Mouse (Mus musculus) intestine, embryonic 16.5 days (tissue): ENCODE results near the gene Map3k12. TPM values are rescaled to one million over a fixed set of nuclear protein-coding genes. Genes with fewer than 3 reads are reported as not detected.

Experiments used
- ATAC-seq: fragments of 200-750 bp; cut with Nextera tagmentation; 2 replicates; pipeline ENCODE4 v1.8.0; 2017; ENCODE audit warnings: moderate TSS enrichment, moderate library complexity
- H3K27ac ChIP-seq: fragments of 300-500 bp; sonication (generic); 2 replicates; pipeline ENCODE4 v1.5.1; 2014; ENCODE audit warnings: mild to moderate bottlenecking, low read length
- H3K27me3 ChIP-seq: fragments of 300-500 bp; sonication (generic); replicated peaks from 2 replicates; pipeline ENCODE4 v1.6.1; 2014; ENCODE audit warnings: low read length, control low read depth, mixed read lengths; ENCODE audit not compliant: control insufficient read depth, insufficient read depth
- H3K36me3 ChIP-seq: fragments of 300-500 bp; sonication (generic); 2 replicates; pipeline ENCODE4 v1.6.1; 2014; ENCODE audit warnings: low read length, control low read depth; ENCODE audit not compliant: control insufficient read depth, insufficient read depth
- H3K4me1 ChIP-seq: fragments of 300-500 bp; sonication (generic); 2 replicates; pipeline ENCODE4 v1.6.1; 2014; ENCODE audit warnings: low read length, control low read depth, mixed read lengths; ENCODE audit not compliant: control insufficient read depth, insufficient read depth
- H3K4me2 ChIP-seq: fragments of 300-500 bp; sonication (generic); 2 replicates; pipeline ENCODE4 v1.6.1; 2014; ENCODE audit warnings: low read depth, low read length, control low read depth
- H3K4me3 ChIP-seq: fragments of 300-500 bp; sonication (generic); 2 replicates; pipeline ENCODE4 v1.5.1; 2014; ENCODE audit warnings: mild to moderate bottlenecking, low read length
- H3K9ac ChIP-seq: fragments of 300-500 bp; sonication (generic); 2 replicates; pipeline ENCODE4 v1.6.1; 2014; ENCODE audit warnings: low read depth, low read length
- H3K9me3 ChIP-seq: fragments of 300-500 bp; sonication (generic); 2 replicates; pipeline ENCODE4 v1.6.1; 2016; ENCODE audit warnings: low read length, control low read depth; ENCODE audit not compliant: control insufficient read depth
- WGBS: fragments of 180-500 bp; shearing (Covaris S2); extraction: QIAGEN DNeasy Blood & Tissue Kit; methylation state at CpG from one replicate; pipeline ENCODE4 v1.1.7; 2014; 5-methylcytosine and 5-hydroxymethylcytosine counted together
- polyA plus RNA-seq: library from polyadenylated mRNA; unstranded; fragments of >200 nt; fragmentation: Nextera tagmentation; extraction: Ambion mirVana; gene quantifications from 2 replicates; pipeline ENCODE4 v1.2.1, GENCODE M21; 2015

Map3k12 gene
- polyA plus RNA-seq, 1 experiment from 2014 or later: 9.2 TPM

DNA sequence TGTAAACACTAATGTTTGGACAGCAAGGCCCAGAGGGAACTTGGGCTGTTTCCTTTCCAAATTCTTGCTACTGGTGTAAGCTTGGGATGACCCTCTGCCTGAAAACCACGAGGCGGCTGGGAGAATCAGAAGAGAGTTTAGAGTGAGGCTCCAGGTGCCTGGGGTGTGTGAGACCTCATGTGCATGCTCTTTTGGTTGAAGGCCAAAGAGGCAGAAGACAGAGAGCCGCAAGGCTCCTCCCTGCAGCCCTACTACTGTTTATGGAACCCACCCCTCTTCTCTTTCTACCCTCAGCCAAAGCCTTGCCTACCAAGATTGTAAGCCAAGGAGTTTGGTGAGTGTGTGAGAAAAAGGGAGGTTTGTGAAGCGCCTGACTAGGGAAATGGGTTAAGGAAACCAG lies 1.1 kb downstream of the Map3k12 start:
- Histone ChIP-seq H3K27me3 (no peaks in the 10 kb centered on the region), H3K36me3 (no peaks in the 10 kb centered on the region), H3K4me3 (peak overlapping the region; percentile 71), H3K9me3 (no peaks in the 10 kb centered on the region), H3K9ac (peak overlapping the region; percentile 74; the same call in 1 of the 2 replicates), H3K27ac (no peak overlapping the region; the same call in 1 of the 2 replicates), H3K4me2 (peak overlapping the region; percentile 92), H3K4me1 (peaks cover 34% of the 10 kb centered on the region)
- 56% methylated on average over 4 of the region's 4 CpGs for WGBS
- ATAC-seq: no peak

- Histone ChIP-seq H3K27me3 (no peaks in the 10 kb centered on the region), H3K4me3 (no peak overlapping the region), H3K9ac (no peak overlapping the region), H3K36me3 (no peaks in the 10 kb centered on the region), H3K4me2 (no peak overlapping the region), H3K27ac (no peak overlapping the region), H3K4me1 (peaks cover 31% of the 10 kb centered on the region), H3K9me3 (no peaks in the 10 kb centered on the region)
- no peak for ATAC-seq
- WGBS: 90% methylated on average over 2 of the region's 2 CpGs
Measured at GRCm38 (mm10) chr15:102515261-102515660, 1.6 kb downstream of the Map3k12 start.

- Histone ChIP-seq H3K4me1 (peaks cover 20% of the 10 kb centered on the region), H3K27me3 (no peaks in the 10 kb centered on the region), H3K4me2 (no peak overlapping the region), H3K9me3 (no peaks in the 10 kb centered on the region), H3K4me3 (no peak overlapping the region), H3K27ac (no peak overlapping the region), H3K9ac (no peak overlapping the region), H3K36me3 (no peaks in the 10 kb centered on the region)
- no peak for ATAC-seq
- WGBS: 80% methylated on average over 3 of the region's 3 CpGs
Measured at GRCm38 (mm10) chr15:102513004-102513403, 3.9 kb downstream of the Map3k12 start.

DNA sequence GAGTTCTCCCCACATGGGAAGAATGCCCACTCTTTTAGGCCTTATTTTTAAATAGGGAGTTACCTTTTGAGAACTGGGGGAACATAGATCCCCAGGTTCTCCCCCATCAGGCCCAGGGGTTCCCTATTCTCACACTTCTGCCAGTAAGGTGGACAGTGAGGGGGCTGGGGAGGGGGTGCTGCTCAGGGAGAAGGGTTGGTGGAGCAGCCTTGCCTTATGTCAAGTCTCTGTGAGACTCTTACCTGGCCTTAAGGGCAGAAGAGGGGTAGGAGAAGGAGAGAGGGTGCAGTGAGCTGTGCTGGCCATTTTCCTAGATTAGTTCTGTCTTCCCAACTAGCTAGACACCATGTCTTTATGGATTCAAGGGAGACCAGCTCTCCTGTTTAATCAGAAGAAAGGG lies 4.4 kb downstream of the Map3k12 start:
- Histone ChIP-seq H3K4me1 (peaks cover 20% of the 10 kb centered on the region), H3K4me2 (no peak overlapping the region), H3K9me3 (no peaks in the 10 kb centered on the region), H3K27ac (no peak overlapping the region), H3K36me3 (no peaks in the 10 kb centered on the region), H3K9ac (no peak overlapping the region), H3K4me3 (no peak overlapping the region), H3K27me3 (no peaks in the 10 kb centered on the region)
- ATAC-seq: no peak

DNA sequence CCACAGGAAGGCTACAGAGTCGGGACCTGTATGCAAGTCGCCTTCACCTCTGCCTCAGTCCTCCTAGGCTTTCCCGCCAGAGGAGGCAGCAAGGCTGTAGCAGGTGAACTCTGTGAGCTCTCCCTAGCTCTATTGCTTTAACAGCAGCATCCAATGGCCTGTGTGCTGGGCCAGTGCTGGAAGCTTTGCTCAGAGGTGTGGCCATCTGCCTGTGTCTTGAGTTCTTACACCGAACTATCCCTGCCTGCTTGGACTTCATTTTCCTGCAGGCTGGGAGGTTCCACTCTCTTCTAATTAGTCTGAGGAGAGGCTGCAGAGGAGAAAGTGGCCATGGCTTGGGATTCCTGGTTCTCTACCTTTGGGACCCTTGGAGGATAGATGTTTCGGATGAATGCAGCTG lies 4.9 kb downstream of the Map3k12 start:
- peaks cover 20% of the 10 kb centered on the region for H3K4me1 ChIP-seq
- H3K4me3 ChIP-seq: no peak overlapping the region
- H3K27me3 ChIP-seq: no peaks in the 10 kb centered on the region
- no peak overlapping the region for H3K4me2 ChIP-seq
- no peaks in the 10 kb centered on the region for H3K9me3 ChIP-seq
- 38% methylated on average over 5 of the region's 5 CpGs for WGBS
- no peaks in the 10 kb centered on the region for H3K36me3 ChIP-seq
- no peak for ATAC-seq
- 0 out of 2 replicates have a peak overlapping the region, but pooled peaks have one; percentile 72 for H3K27ac ChIP-seq
- 0 out of 2 replicates have a peak overlapping the region, but pooled peaks have one; percentile 35 for H3K9ac ChIP-seq

GRCm38 (mm10) chr15:102511285-102511833 lies 5.5 kb downstream of the Map3k12 start:
- Histone ChIP-seq H3K9ac (0 out of 2 replicates have a peak overlapping the region, but pooled peaks have one; percentile 0), H3K27me3 (no peaks in the 10 kb centered on the region), H3K4me3 (no peak overlapping the region), H3K4me1 (peaks cover 22% of the 10 kb centered on the region), H3K36me3 (no peaks in the 10 kb centered on the region), H3K27ac (peak overlapping the region; percentile 72; the same call in 1 of the 2 replicates), H3K4me2 (peak overlapping the region; percentile 98; the same call in 1 of the 2 replicates), H3K9me3 (no peaks in the 10 kb centered on the region)
- no peak for ATAC-seq
- WGBS: 19% methylated on average over 6 of the region's 6 CpGs

- Histone ChIP-seq H3K27me3 (no peaks in the 10 kb centered on the region), H3K27ac (peak overlapping the region; percentile 72), H3K36me3 (no peaks in the 10 kb centered on the region), H3K9me3 (no peaks in the 10 kb centered on the region), H3K4me2 (peak overlapping the region; percentile 98), H3K9ac (peak overlapping the region; percentile 77), H3K4me3 (peak overlapping the region; percentile 77), H3K4me1 (peaks cover 20% of the 10 kb centered on the region)
- 3% methylated on average over 34 of the region's 34 CpGs for WGBS
- ATAC-seq: peak; percentile 93
Measured at GRCm38 (mm10) chr15:102510590-102511284, 6.1 kb downstream of the Map3k12 start.

DNA sequence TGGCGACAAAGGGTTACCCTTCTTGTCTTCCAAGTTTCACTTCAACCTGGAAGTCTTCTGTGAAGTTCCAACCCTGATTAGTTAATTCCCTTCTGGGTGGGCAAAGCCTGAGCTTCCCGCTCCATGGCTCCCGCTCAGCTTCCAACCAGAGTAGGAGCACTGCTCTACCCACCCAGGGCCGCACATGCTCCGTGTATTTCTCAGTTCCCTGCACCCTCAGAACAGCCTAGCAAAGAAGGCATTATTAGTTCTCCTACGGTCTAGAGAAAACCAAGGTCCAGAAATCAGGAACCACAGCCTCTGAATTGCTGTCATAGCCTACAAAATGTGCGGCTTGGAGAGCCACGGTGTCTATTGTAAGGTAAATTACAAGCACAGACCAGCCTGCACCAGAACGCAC lies 6.8 kb downstream of the Map3k12 start:
- peak overlapping the region; percentile 72 for H3K27ac ChIP-seq
- H3K4me2 ChIP-seq: peak overlapping the region; percentile 98
- no peaks in the 10 kb centered on the region for H3K9me3 ChIP-seq
- H3K27me3 ChIP-seq: no peaks in the 10 kb centered on the region
- ATAC-seq: peak; percentile 43
- peak overlapping the region; percentile 77 for H3K4me3 ChIP-seq
- WGBS: 6% methylated on average over 9 of the region's 9 CpGs
- peak overlapping the region; percentile 77 for H3K9ac ChIP-seq
- 0 out of 2 replicates have a peak, but pooled peaks cover under 1% of the 10 kb centered on the region for H3K36me3 ChIP-seq
- H3K4me1 ChIP-seq: peaks cover 19% of the 10 kb centered on the region

DNA sequence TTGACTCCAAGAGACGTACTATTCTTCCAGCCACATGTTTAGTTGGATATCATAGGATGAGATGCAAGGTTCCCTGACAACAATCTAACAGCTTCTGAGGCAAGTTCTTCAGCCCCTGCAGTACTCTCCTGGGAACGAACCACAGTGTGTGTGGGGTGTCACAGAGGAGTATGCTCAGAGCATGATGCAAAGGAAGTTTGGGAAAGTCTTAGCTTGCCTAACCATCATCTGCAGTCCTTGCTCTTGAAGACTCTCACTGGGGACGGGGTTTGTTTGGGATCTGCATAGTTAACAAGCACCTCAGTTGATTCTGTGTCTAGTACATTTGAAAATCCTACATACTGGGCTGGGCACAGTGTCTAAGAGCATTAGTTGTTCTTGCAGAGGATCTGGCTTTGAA lies 8.5 kb downstream of the Map3k12 start:
- H3K4me1 ChIP-seq: peaks cover 19% of the 10 kb centered on the region
- peaks cover 7% of the 10 kb centered on the region; the same call in 1 of the 2 replicates for H3K36me3 ChIP-seq
- no peak overlapping the region for H3K4me2 ChIP-seq
- no peak overlapping the region for H3K9ac ChIP-seq
- no peak for ATAC-seq
- no peaks in the 10 kb centered on the region for H3K27me3 ChIP-seq
- 84% methylated on average over 3 of the region's 3 CpGs for WGBS
- no peak overlapping the region for H3K4me3 ChIP-seq
- no peaks in the 10 kb centered on the region for H3K9me3 ChIP-seq
- H3K27ac ChIP-seq: no peak overlapping the region
